In genomic region chr11:101963473-101964291, GRCm38 (mm10) we compare ENCODE assay signal across 8 mouse cellular contexts. TPM values are rescaled to one million over a fixed set of nuclear protein-coding genes. Genes with fewer than 3 reads are reported as not detected.
A peak's percentile ranks its signal among the peaks of the same experiment; 100 is the strongest.
DNase-seq lines count a peak whose midpoint lies in the region; ATAC-seq lines count a peak whose summit lies in the region.

No protein-coding gene starts in this region.

- peak; percentile 19; the same call in 1 of the 2 replicates for ATAC-seq in kidney, embryonic 14.5 days (ENCODE audit: low FRiP score, low TSS enrichment)
- 0 out of 2 replicates have a peak, but pooled peaks have one; percentile 48 for ATAC-seq in forebrain, embryonic 13.5 days
- peak; percentile 51; the same call in 1 of the 2 replicates for ATAC-seq in midbrain, embryonic 16.5 days
- no peak for ATAC-seq in inflammation-experienced regulatory T-cells, adult 6 months

- peak overlapping the region; percentile 97 for H3K4me2 ChIP-seq in kidney, embryonic 14.5 days (replicated peaks; ENCODE audit: low read depth, low read length)
- H3K4me2 ChIP-seq in forebrain, embryonic 13.5 days, result peak overlapping the region; percentile 97
- peak overlapping the region; percentile 96 for H3K4me2 ChIP-seq in midbrain, embryonic 16.5 days (ENCODE audit: low read length)

- no peak for DNase-seq in kidney, adult 11 months
- peak; percentile 60 for DNase-seq in adrenal gland, postnatal 10 days
- DNase-seq in kidney, postnatal 14 days, result peak; percentile 44
- DNase-seq in left cerebral cortex, postnatal 14 days (ENCODE audit: low spot score in 2 of 2), result no peak

- no peaks in the 10 kb centered on the region for H3K9me3 ChIP-seq in kidney, embryonic 14.5 days (ENCODE audit: control insufficient read depth, low read length)
- H3K9me3 ChIP-seq in forebrain, embryonic 13.5 days (replicated peaks), result no peaks in the 10 kb centered on the region
- no peaks in the 10 kb centered on the region for H3K9me3 ChIP-seq in midbrain, embryonic 16.5 days (replicated peaks; ENCODE audit: control insufficient read depth, low read length, poor library complexity, severe bottlenecking)

- intact Hi-C loops in left cerebral cortex, postnatal 14 days (cut with DNase I), result no loop called here

- peak overlapping the region; percentile 70 for H3K9ac ChIP-seq in kidney, embryonic 14.5 days (ENCODE audit: low read depth, low read length)
- H3K9ac ChIP-seq in forebrain, embryonic 13.5 days, result peak overlapping the region; percentile 70
- peak overlapping the region; percentile 75 for H3K9ac ChIP-seq in midbrain, embryonic 16.5 days (ENCODE audit: low read depth, low read length)

- H3K27me3 ChIP-seq in kidney, embryonic 14.5 days (ENCODE audit: control insufficient read depth, insufficient read depth, low read length), result peaks cover 41% of the 10 kb centered on the region
- peaks cover 88% of the 10 kb centered on the region for H3K27me3 ChIP-seq in forebrain, embryonic 13.5 days
- peaks cover 53% of the 10 kb centered on the region for H3K27me3 ChIP-seq in midbrain, embryonic 16.5 days (ENCODE audit: control insufficient read depth, insufficient read depth, low read depth, low read length)

- H3K27ac ChIP-seq in kidney, embryonic 14.5 days (ENCODE audit: low read depth, low read length), result peak overlapping the region; percentile 42; the same call in 1 of the 2 replicates
- H3K27ac ChIP-seq in forebrain, embryonic 13.5 days, result no peak overlapping the region
- no peak overlapping the region for H3K27ac ChIP-seq in midbrain, embryonic 16.5 days (ENCODE audit: low read length)

- H3K4me1 ChIP-seq in kidney, embryonic 14.5 days (ENCODE audit: control insufficient read depth, insufficient read depth, low read length), result peaks cover 57% of the 10 kb centered on the region
- H3K4me1 ChIP-seq in forebrain, embryonic 13.5 days, result peaks cover 27% of the 10 kb centered on the region
- H3K4me1 ChIP-seq in midbrain, embryonic 16.5 days (ENCODE audit: control insufficient read depth, insufficient read depth, low read length), result peaks cover 10% of the 10 kb centered on the region; the same call in 1 of the 2 replicates

- WGBS in kidney, embryonic 14.5 days, result under 1% methylated on average over 78 of the region's 78 CpGs
- under 1% methylated on average over 78 of the region's 78 CpGs for WGBS in forebrain, embryonic 13.5 days
- under 1% methylated on average over 74 of the region's 78 CpGs for WGBS in midbrain, embryonic 16.5 days

- H3K4me3 ChIP-seq in kidney, embryonic 14.5 days (ENCODE audit: low read length), result peak overlapping the region; percentile 51
- H3K4me3 ChIP-seq in forebrain, embryonic 13.5 days, result peak overlapping the region; percentile 56
- peak overlapping the region; percentile 58 for H3K4me3 ChIP-seq in midbrain, embryonic 16.5 days (ENCODE audit: low read depth, low read length)

- H3K36me3 ChIP-seq in kidney, embryonic 14.5 days (ENCODE audit: control insufficient read depth, insufficient read depth, low read length), result no peaks in the 10 kb centered on the region
- no peaks in the 10 kb centered on the region for H3K36me3 ChIP-seq in forebrain, embryonic 13.5 days (ENCODE audit: poor library complexity, severe bottlenecking)
- no peaks in the 10 kb centered on the region for H3K36me3 ChIP-seq in midbrain, embryonic 16.5 days (ENCODE audit: control insufficient read depth, insufficient read depth, low read length)

RNA-seq across cellular contexts. Expression of gene Sost, which starts 3.1 kb away (rescaled TPM):
- polyA plus RNA-seq in kidney, embryonic 14.5 days (2014; fragmentation: Nextera tagmentation; extraction: Ambion mirVana), result 0.09 and 0.73 TPM in 2 replicates
- total RNA-seq in adrenal gland, postnatal 10 days (2021), result 1 to 10 TPM in 1 of 2 experiments, not detected in 1; 3.0 TPM
- polyA plus RNA-seq in forebrain, embryonic 13.5 days (2015; fragmentation: Nextera tagmentation; extraction: Ambion mirVana), result 0.14 TPM in 1 of 2 replicates, not detected in the other
- polyA plus RNA-seq in midbrain, embryonic 16.5 days (2015; fragmentation: Nextera tagmentation; extraction: Ambion mirVana), result 0.10 TPM in 1 of 2 replicates, not detected in the other
- polyA plus RNA-seq in inflammation-experienced regulatory T-cells, adult 6 months (2017; shearing (Covaris generic)), result not detected
- total RNA-seq in left cerebral cortex, postnatal 14 days (2021), result not detected

RNA-seq across cellular contexts. Expression of gene Cfap97d1, which starts 20.4 kb away (rescaled TPM):
- polyA plus RNA-seq in kidney, embryonic 14.5 days (2014; fragmentation: Nextera tagmentation; extraction: Ambion mirVana), result not detected in 2 replicates
- total RNA-seq in adrenal gland, postnatal 10 days (2021), result not detected
- not detected in 2 replicates for polyA plus RNA-seq in forebrain, embryonic 13.5 days (2015; fragmentation: Nextera tagmentation; extraction: Ambion mirVana)
- polyA plus RNA-seq in midbrain, embryonic 16.5 days (2015; fragmentation: Nextera tagmentation; extraction: Ambion mirVana), result not detected in 2 replicates
- polyA plus RNA-seq in inflammation-experienced regulatory T-cells, adult 6 months (2017; shearing (Covaris generic)), result not detected
- not detected for total RNA-seq in left cerebral cortex, postnatal 14 days (2021)

RNA-seq across cellular contexts. Expression of gene Dusp3, which starts 23.1 kb away (rescaled TPM):
- 23.3 and 25.3 TPM in 2 replicates for polyA plus RNA-seq in kidney, embryonic 14.5 days (2014; fragmentation: Nextera tagmentation; extraction: Ambion mirVana)
- total RNA-seq in adrenal gland, postnatal 10 days (2021), result 10 to 100 TPM; 93.3 to 96.3 TPM
- polyA plus RNA-seq in forebrain, embryonic 13.5 days (2015; fragmentation: Nextera tagmentation; extraction: Ambion mirVana), result 8.5 and 8.7 TPM in 2 replicates
- polyA plus RNA-seq in midbrain, embryonic 16.5 days (2015; fragmentation: Nextera tagmentation; extraction: Ambion mirVana), result 25.6 and 29.7 TPM in 2 replicates
- polyA plus RNA-seq in inflammation-experienced regulatory T-cells, adult 6 months (2017; shearing (Covaris generic)), result 1 to 10 TPM; 1.1 to 4.3 (median 1.3) TPM
- total RNA-seq in left cerebral cortex, postnatal 14 days (2021), result 100 to 1,000 TPM; 191 to 205 TPM

Comparison
In these comparisons a context has a peak if more than half of its experiments do, and no peak if none do; other contexts are left out.
1. DNase-seq: peak in adrenal gland, postnatal 10 days (single experiment) and kidney, postnatal 14 days (single experiment); none in kidney, adult 11 months (single experiment) and left cerebral cortex, postnatal 14 days (0 of 2).
2. Peak in every context shown above with its lines, with median percentiles within 50 percentile points of each other: H3K4me2 ChIP-seq, H3K4me3 ChIP-seq and H3K9ac ChIP-seq.